Mouse (Mus musculus) erythroblast, embryonic 14.5 days (primary cell): ENCODE data around the gene Ddx19b.

Source experiments
- GATA1 ChIP-seq: IDR thresholded peaks from 2 replicates; pipeline ENCODE4 v1.6.1; 2012; ENCODE audit warnings: low read length, inconsistent platforms, mixed read lengths
- TAL1 ChIP-seq: IDR thresholded peaks from 3 replicates; pipeline ENCODE4 v1.6.1; 2012; ENCODE audit warnings: low read length, inconsistent platforms, mixed read lengths

GRCm38 (mm10) chr8:111053827-111054518, 22.4 kb upstream of the Ddx19b start:
- TF ChIP-seq TAL1, result no peak
- no peak for TF ChIP-seq GATA1
